Mouse (Mus musculus) small intestine, adult 2 months (tissue): ENCODE measurements around the gene Tomm40l.

ENCODE experiments used
- CTCF ChIP-seq: fragments of 200-500 bp; IDR thresholded peaks from 2 replicates; pipeline ENCODE4 v1.5.1; 2012; ENCODE audit warnings: low read depth, mild to moderate bottlenecking, control low read depth, inconsistent platforms, low read length, moderate library complexity, mixed read lengths; ENCODE audit not compliant: insufficient replicate concordance, insufficient read length; ENCODE audit errors: extremely low read depth
- POLR2A ChIP-seq: fragments of 200-500 bp; IDR thresholded peaks from 2 replicates; pipeline ENCODE4 v1.6.1; 2012; ENCODE audit warnings: low read depth, mild to moderate bottlenecking, control low read depth, inconsistent platforms, low read length, moderate library complexity

- TF ChIP-seq POLR2A (no peak), CTCF (no peak)
Observed at GRCm38 (mm10) chr1:171190832-171191231, 31.5 kb downstream of the Tomm40l start.
